Mouse (Mus musculus) MEL (cell line): Measurements from ENCODE around the gene Kalrn. TPM values are rescaled to one million over a fixed set of nuclear protein-coding genes. Genes with fewer than 3 reads are reported as not detected.

Experiments used
- DNase-seq: peaks from one replicate; pipeline ENCODE4 v3.0.0; 2011; ENCODE audit warnings: low read depth, low spot score
- H3K27ac ChIP-seq: 2 replicates; pipeline ENCODE4 v1.5.1; 2012; ENCODE audit warnings: low read depth, mild to moderate bottlenecking, control low read depth, low read length, moderate library complexity; ENCODE audit not compliant: control insufficient read depth
- H3K27me3 ChIP-seq, 2 experiments: fragments of 150-350 bp in 1 of 2; sonication (generic) in 1 of 2; 2 replicates each; pipeline ENCODE4 v1.6.1; 2012; ENCODE audit warnings: low read length in 2 of 2, mild to moderate bottlenecking in 2 of 2, improper control_type of control experiment in 1 of 2, moderate library complexity in 1 of 2; ENCODE audit not compliant: insufficient read depth in 2 of 2, control insufficient read depth in 1 of 2
- H3K36me3 ChIP-seq, 2 experiments: 2 replicates each; pipeline ENCODE4 v1.6.1; 2012 to 2014; ENCODE audit warnings: low read length in 2 of 2, improper control_type of control experiment in 1 of 2, inconsistent platforms in 1 of 2, mild to moderate bottlenecking in 1 of 2; ENCODE audit not compliant: insufficient read depth in 2 of 2, control insufficient read depth in 1 of 2
- H3K4me1 ChIP-seq, 2 experiments: fragments of 150-350 bp in 1 of 2; sonication (generic) in 1 of 2; 2 replicates each; pipeline ENCODE4 v1.6.1; 2012; ENCODE audit warnings: low read length in 2 of 2, improper control_type of control experiment in 1 of 2, mild to moderate bottlenecking in 1 of 2; ENCODE audit not compliant: insufficient read depth in 2 of 2, control insufficient read depth in 1 of 2
- H3K4me3 ChIP-seq, 2 experiments: fragments of 150-350 bp in 1 of 2; sonication (generic) in 1 of 2; 2 replicates each; pipeline ENCODE4 v1.5.1; 2012; ENCODE audit warnings: low read depth in 2 of 2, low read length in 2 of 2, mild to moderate bottlenecking in 2 of 2, moderate library complexity in 2 of 2, control low read depth in 1 of 2, improper control_type of control experiment in 1 of 2; ENCODE audit not compliant: control insufficient read depth in 1 of 2, insufficient read depth in 1 of 2
- H3K79me2 ChIP-seq: 2 replicates; pipeline ENCODE4 v1.6.1; 2012; ENCODE audit warnings: mild to moderate bottlenecking, low read length, moderate library complexity; ENCODE audit not compliant: control insufficient read depth, poor library complexity, insufficient read depth
- H3K9ac ChIP-seq: 2 replicates; pipeline ENCODE4 v1.6.1; 2012; ENCODE audit warnings: low read depth, mild to moderate bottlenecking, control low read depth, low read length, moderate library complexity; ENCODE audit not compliant: control insufficient read depth, poor library complexity, severe bottlenecking
- H3K9me3 ChIP-seq: fragments of 150-350 bp; sonication (generic); replicated peaks from 2 replicates; pipeline ENCODE4 v1.6.1; 2012; ENCODE audit warnings: mild to moderate bottlenecking, low read length, improper control_type of control experiment, moderate library complexity; ENCODE audit not compliant: insufficient read depth
- BHLHE40 ChIP-seq: IDR thresholded peaks from 2 replicates; pipeline ENCODE4 v1.6.1; 2012; ENCODE audit warnings: low read depth, mild to moderate bottlenecking, inconsistent platforms, low read length, improper control_type of control experiment, borderline replicate concordance
- CHD1 ChIP-seq: IDR thresholded peaks from 2 replicates; pipeline ENCODE4 v1.6.1; 2012; ENCODE audit warnings: low read depth, mild to moderate bottlenecking, inconsistent platforms, low read length, improper control_type of control experiment
- CTCF ChIP-seq, 3 experiments: IDR thresholded peaks in 2 of 3; conservative IDR thresholded peaks in 1 of 3; 2 replicates each; pipeline ENCODE4 v1.5.1; 2011 to 2012; ENCODE audit warnings: low read length in 3 of 3, low read depth in 2 of 3, mild to moderate bottlenecking in 2 of 3, improper control_type of control experiment in 1 of 3, inconsistent platforms in 1 of 3, mixed read lengths in 1 of 3, moderate library complexity in 1 of 3; ENCODE audit not compliant: control insufficient read depth in 1 of 3, insufficient read depth in 1 of 3, poor library complexity in 1 of 3, severe bottlenecking in 1 of 3
- E2F4 ChIP-seq: IDR thresholded peaks from 2 replicates; pipeline ENCODE4 v1.6.1; 2011; ENCODE audit warnings: low read depth, low read length, improper control_type of control experiment, borderline replicate concordance
- ELF1 ChIP-seq: IDR thresholded peaks from 2 replicates; pipeline ENCODE4 v1.6.1; 2014; ENCODE audit warnings: low read depth, mild to moderate bottlenecking, inconsistent platforms, low read length, improper control_type of control experiment, moderate library complexity
- EP300 ChIP-seq, 2 experiments: IDR thresholded peaks; 2 replicates each; pipeline ENCODE4 v1.6.1; 2011; ENCODE audit warnings: improper control_type of control experiment in 2 of 2, low read length in 2 of 2, low read depth in 1 of 2, mild to moderate bottlenecking in 1 of 2
- ETS1 ChIP-seq: IDR thresholded peaks from 2 replicates; pipeline ENCODE4 v1.6.1; 2012; ENCODE audit warnings: low read depth, mild to moderate bottlenecking, inconsistent platforms, low read length, improper control_type of control experiment, moderate library complexity
- JUND ChIP-seq: IDR thresholded peaks from 2 replicates; pipeline ENCODE4 v1.6.1; 2011; ENCODE audit warnings: low read depth, mild to moderate bottlenecking, improper control_type of control experiment, low read length
- KAT2A ChIP-seq: conservative IDR thresholded peaks from 2 replicates; pipeline ENCODE4 v1.6.1; 2012; ENCODE audit warnings: low read depth, low read length, improper control_type of control experiment, inconsistent platforms
- MAFK ChIP-seq: IDR thresholded peaks from 2 replicates; pipeline ENCODE4 v1.6.1; 2011; ENCODE audit warnings: low read depth, mild to moderate bottlenecking, low read length, improper control_type of control experiment, borderline replicate concordance
- MAX ChIP-seq: IDR thresholded peaks from 2 replicates; pipeline ENCODE4 v1.6.1; 2011; ENCODE audit warnings: low read length, improper control_type of control experiment
- MAZ ChIP-seq: IDR thresholded peaks from 2 replicates; pipeline ENCODE4 v1.6.1; 2012; ENCODE audit warnings: low read depth, mild to moderate bottlenecking, inconsistent platforms, low read length, improper control_type of control experiment
- MEF2A ChIP-seq: IDR thresholded peaks from 2 replicates; pipeline ENCODE4 v1.6.1; 2014; ENCODE audit warnings: low read depth, mild to moderate bottlenecking, inconsistent platforms, low read length, improper control_type of control experiment; ENCODE audit not compliant: poor library complexity, insufficient replicate concordance, severe bottlenecking; ENCODE audit errors: extremely low read depth
- MXI1 ChIP-seq: IDR thresholded peaks from 2 replicates; pipeline ENCODE4 v1.6.1; 2011; ENCODE audit warnings: mild to moderate bottlenecking, low read depth, low read length, improper control_type of control experiment
- MYB ChIP-seq: IDR thresholded peaks from 2 replicates; pipeline ENCODE4 v1.6.1; 2011; ENCODE audit warnings: mild to moderate bottlenecking, low read depth, low read length, improper control_type of control experiment
- NELFE ChIP-seq: IDR thresholded peaks from 2 replicates; pipeline ENCODE4 v1.6.1; 2011; ENCODE audit warnings: low read depth, low read length, improper control_type of control experiment
- NRF1 ChIP-seq: IDR thresholded peaks from 2 replicates; pipeline ENCODE4 v1.6.1; 2014; ENCODE audit warnings: low read depth, mild to moderate bottlenecking, inconsistent platforms, low read length, improper control_type of control experiment, moderate library complexity; ENCODE audit not compliant: poor library complexity, insufficient read depth, severe bottlenecking
- POLR2A ChIP-seq, 2 experiments: IDR thresholded peaks; 2 replicates each; pipeline ENCODE4 v1.6.1; 2011 to 2012; ENCODE audit warnings: low read length in 2 of 2, mild to moderate bottlenecking in 2 of 2, control low read depth in 1 of 2, improper control_type of control experiment in 1 of 2, low read depth in 1 of 2, moderate library complexity in 1 of 2; ENCODE audit not compliant: control insufficient read depth in 1 of 2, insufficient read depth in 1 of 2, poor library complexity in 1 of 2
- POLR2AphosphoS2 ChIP-seq: IDR thresholded peaks from 2 replicates; pipeline ENCODE4 v1.6.1; 2011; ENCODE audit warnings: low read length, improper control_type of control experiment
- SIN3A ChIP-seq: IDR thresholded peaks from 2 replicates; pipeline ENCODE4 v1.6.1; 2012; ENCODE audit warnings: low read length, improper control_type of control experiment, inconsistent platforms
- TAL1 ChIP-seq: IDR thresholded peaks from 2 replicates; pipeline ENCODE4 v1.6.1; 2012; ENCODE audit warnings: mild to moderate bottlenecking, inconsistent platforms, low read length, moderate library complexity, mixed read lengths
- TBP ChIP-seq: IDR thresholded peaks from 2 replicates; pipeline ENCODE4 v1.8.0; 2011; ENCODE audit warnings: low read depth, low read length, improper control_type of control experiment
- TCF12 ChIP-seq: IDR thresholded peaks from 2 replicates; pipeline ENCODE4 v1.6.1; 2014; ENCODE audit warnings: low read depth, mild to moderate bottlenecking, inconsistent platforms, low read length, improper control_type of control experiment, moderate library complexity
- UBTF ChIP-seq: IDR thresholded peaks from 2 replicates; pipeline ENCODE4 v1.6.1; 2012; ENCODE audit warnings: low read depth, mild to moderate bottlenecking, inconsistent platforms, low read length, improper control_type of control experiment, moderate library complexity, borderline replicate concordance; ENCODE audit not compliant: insufficient read depth
- USF1 ChIP-seq: IDR thresholded peaks from 2 replicates; pipeline ENCODE4 v1.6.1; 2014; ENCODE audit warnings: low read depth, mild to moderate bottlenecking, inconsistent platforms, low read length, improper control_type of control experiment, moderate library complexity
- USF2 ChIP-seq, 2 experiments: IDR thresholded peaks; 2 replicates each; pipeline ENCODE4 v1.6.1; 2011 to 2012; ENCODE audit warnings: improper control_type of control experiment in 2 of 2, low read length in 2 of 2, borderline replicate concordance in 1 of 2, inconsistent platforms in 1 of 2, low read depth in 1 of 2, mild to moderate bottlenecking in 1 of 2; ENCODE audit not compliant: insufficient read depth in 1 of 2
- ZC3H11A ChIP-seq: IDR thresholded peaks from 2 replicates; pipeline ENCODE4 v1.6.1; 2012; ENCODE audit warnings: low read depth, mild to moderate bottlenecking, inconsistent platforms, low read length, improper control_type of control experiment
- ZKSCAN1 ChIP-seq: IDR thresholded peaks from 2 replicates; pipeline ENCODE4 v1.6.1; 2012; ENCODE audit warnings: low read depth, mild to moderate bottlenecking, inconsistent platforms, low read length, improper control_type of control experiment, moderate library complexity
- ZNF384 ChIP-seq: IDR thresholded peaks from 2 replicates; pipeline ENCODE4 v1.6.1; 2012; ENCODE audit warnings: low read depth, mild to moderate bottlenecking, inconsistent platforms, low read length, improper control_type of control experiment
- polyA plus RNA-seq, 2 experiments: library from polyadenylated mRNA; stranded (reverse) in 1 of 2; unstranded in 1 of 2; fragments of >175 nt in 1 of 2; fragments of >200 nt in 1 of 2; gene quantifications; 2 replicates each; pipeline versions ENCODE4 v1.2.1 to v1.2.4; 2012; ENCODE audit warnings: low replicate concordance in 2 of 2, low read depth in 1 of 2; ENCODE audit not compliant: insufficient read length in 2 of 2, insufficient read depth in 1 of 2, missing spikeins in 1 of 2
- total RNA-seq: library from RNA; depleted of rRNA; stranded (reverse); fragments of 300-350 nt; gene quantifications from 2 replicates; pipeline ENCODE4 v1.2.3, GENCODE M21; 2012

Kalrn gene
- total and polyA plus RNA-seq, 3 experiments: 10.4 to 11.8 TPM; not detected in 1

GRCm38 (mm10) chr16:34282026-34282425, 291.3 kb downstream of the Kalrn start:
- Histone ChIP-seq H3K9ac (no peak overlapping the region), H3K4me1 (no peaks in the 10 kb centered on the region), H3K9me3 (no peaks in the 10 kb centered on the region), H3K27ac (no peak overlapping the region), H3K79me2 (no peaks in the 10 kb centered on the region), H3K27me3 (no peaks in the 10 kb centered on the region; a peak in 1 of 4 replicates), H3K4me3 (no peak overlapping the region), H3K36me3 (no peaks in the 10 kb centered on the region)
- no peak for DNase-seq
- TF ChIP-seq CHD1: no peak
- TF ChIP-seq UBTF: no peak
- no peak for TF ChIP-seq ELF1
- no peak for TF ChIP-seq ZNF384
- no peak for TF ChIP-seq NRF1
- TF ChIP-seq ZKSCAN1: no peak
- no peak for TF ChIP-seq USF2 (IDR thresholded peaks at IDR 0.05; ENCODE audit: borderline replicate concordance in 1 of 2, insufficient read depth in 1 of 2, low read depth in 1 of 2, low read length in 2 of 2)
- no peak for TF ChIP-seq POLR2A (IDR thresholded peaks at IDR 0.05; ENCODE audit: control insufficient read depth in 1 of 2, insufficient read depth in 1 of 2, low read depth in 1 of 2, low read length in 2 of 2, poor library complexity in 1 of 2)
- no peak for TF ChIP-seq MXI1
- TF ChIP-seq NELFE: no peak
- TF ChIP-seq MEF2A: no peak
- TF ChIP-seq E2F4: no peak
- no peak for TF ChIP-seq POLR2AphosphoS2
- no peak for TF ChIP-seq MAX
- TF ChIP-seq MAZ: no peak
- no peak for TF ChIP-seq EP300 (IDR thresholded peaks at IDR 0.05; ENCODE audit: low read depth in 1 of 2, low read length in 2 of 2)
- no peak for TF ChIP-seq TCF12
- TF ChIP-seq TAL1: no peak
- TF ChIP-seq USF1: no peak
- no peak for TF ChIP-seq MYB

DNA sequence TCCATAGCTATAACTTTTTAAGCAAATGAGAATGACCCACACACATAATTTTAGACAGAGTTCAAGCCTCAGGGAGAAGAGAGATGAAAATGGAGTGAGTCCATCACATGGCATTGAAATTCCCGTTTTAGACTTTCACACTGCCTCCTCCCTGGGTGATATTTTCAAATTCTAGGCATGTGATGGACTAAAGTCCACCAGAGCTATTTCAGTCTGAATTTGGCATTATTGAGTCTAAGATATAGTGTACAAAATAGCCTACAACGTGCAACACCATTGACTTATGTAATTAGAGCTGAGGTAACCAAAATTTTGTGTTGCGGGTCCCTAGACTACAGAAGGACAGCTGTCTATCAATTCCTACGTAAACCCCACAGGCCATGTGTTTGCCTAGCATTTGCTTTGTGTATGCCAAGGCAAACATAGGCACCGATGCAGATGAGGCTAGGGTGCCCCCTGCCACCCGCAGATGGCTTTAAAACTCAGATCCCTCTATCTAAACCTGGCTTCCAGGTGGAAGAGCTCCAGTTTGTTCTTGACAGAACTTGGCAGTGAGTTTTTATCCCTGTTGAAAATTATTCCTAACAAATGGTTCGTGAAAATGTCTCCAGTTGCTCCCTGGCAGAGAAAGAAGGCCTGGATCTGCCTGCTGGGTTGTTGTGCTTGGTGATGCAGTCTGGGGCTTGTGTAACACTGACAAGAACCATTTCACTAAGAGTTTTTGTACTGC, 293.5 kb downstream of the Kalrn start:
- DNase-seq: no peak
- Histone ChIP-seq H3K4me1 (no peaks in the 10 kb centered on the region), H3K27me3 (no peaks in the 10 kb centered on the region), H3K4me3 (no peak overlapping the region), H3K9ac (no peak overlapping the region), H3K79me2 (no peaks in the 10 kb centered on the region), H3K27ac (no peak overlapping the region), H3K36me3 (no peaks in the 10 kb centered on the region), H3K9me3 (no peaks in the 10 kb centered on the region)
- no peak for TF ChIP-seq NRF1
- TF ChIP-seq TAL1: no peak
- TF ChIP-seq MAZ: no peak
- TF ChIP-seq CHD1: no peak
- TF ChIP-seq SIN3A: no peak
- TF ChIP-seq EP300 (IDR thresholded peaks at IDR 0.05; ENCODE audit: low read depth in 1 of 2, low read length in 2 of 2): no peak
- TF ChIP-seq JUND: no peak
- TF ChIP-seq KAT2A: no peak
- TF ChIP-seq BHLHE40: no peak
- TF ChIP-seq ETS1: no peak
- no peak for TF ChIP-seq ZC3H11A
- TF ChIP-seq CTCF (IDR thresholded peaks at IDR 0.05 in 2 of 3, conservative IDR thresholded peaks at IDR 0.05 in 1 of 3; ENCODE audit: control insufficient read depth in 1 of 3, insufficient read depth in 1 of 3, low read depth in 2 of 3, low read length in 3 of 3, poor library complexity in 1 of 3, severe bottlenecking in 1 of 3): no peak
- no peak for TF ChIP-seq MAFK
- TF ChIP-seq MEF2A: no peak
- TF ChIP-seq ELF1: no peak
- no peak for TF ChIP-seq TBP
- TF ChIP-seq E2F4: no peak
